Mouse (Mus musculus) retina, embryonic 14.5 days (tissue): Measurements from ENCODE around the gene G3bp1.

Source experiments
- DNase-seq: peaks from one replicate; pipeline ENCODE4 v3.0.0-alpha.2; 2015; ENCODE audit warnings: low spot score

Gene G3bp1

DNA sequence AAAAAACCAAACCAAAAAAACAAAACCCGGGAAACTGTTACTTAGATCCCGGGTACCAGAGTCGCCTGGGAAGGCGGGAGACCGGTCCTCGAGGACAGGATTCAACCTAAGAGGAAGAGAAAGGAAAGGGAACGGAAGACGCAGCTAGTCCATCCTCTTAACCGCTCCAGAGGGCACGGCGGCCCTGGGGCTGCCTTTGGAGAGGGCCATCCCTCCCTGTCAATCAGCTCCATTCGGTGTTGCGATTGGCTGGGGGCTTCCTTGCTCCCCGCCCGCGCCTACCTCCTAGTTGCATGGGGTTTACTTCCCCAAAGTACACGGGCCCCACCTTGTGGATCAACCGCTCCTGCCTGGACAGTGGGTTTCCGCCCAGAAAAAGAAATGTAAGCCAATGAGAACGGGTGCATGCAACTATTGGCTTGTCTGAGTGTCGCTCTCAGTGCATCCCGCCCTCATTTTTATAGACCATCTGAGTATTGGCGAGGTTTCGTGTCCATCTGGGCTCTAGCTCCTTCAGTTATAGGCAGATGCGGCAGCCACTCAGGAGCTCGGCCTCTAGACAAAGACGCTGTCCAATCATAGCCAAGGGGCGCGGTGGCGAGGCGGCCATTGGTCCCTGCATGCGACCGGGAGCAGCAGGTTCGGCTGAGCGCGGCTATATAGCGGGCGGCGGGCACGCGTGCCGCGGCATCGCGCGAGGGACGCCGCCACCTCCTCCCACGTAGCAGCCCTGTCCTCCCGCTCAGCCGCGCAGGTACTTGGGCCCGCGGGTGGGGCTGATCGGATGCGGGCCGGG is at the start of gene G3bp1:
G3bp1 (plus strand) TSS at position 638 of the 796 bp plus-strand sequence.
- peak; percentile 100 for DNase-seq

DNA sequence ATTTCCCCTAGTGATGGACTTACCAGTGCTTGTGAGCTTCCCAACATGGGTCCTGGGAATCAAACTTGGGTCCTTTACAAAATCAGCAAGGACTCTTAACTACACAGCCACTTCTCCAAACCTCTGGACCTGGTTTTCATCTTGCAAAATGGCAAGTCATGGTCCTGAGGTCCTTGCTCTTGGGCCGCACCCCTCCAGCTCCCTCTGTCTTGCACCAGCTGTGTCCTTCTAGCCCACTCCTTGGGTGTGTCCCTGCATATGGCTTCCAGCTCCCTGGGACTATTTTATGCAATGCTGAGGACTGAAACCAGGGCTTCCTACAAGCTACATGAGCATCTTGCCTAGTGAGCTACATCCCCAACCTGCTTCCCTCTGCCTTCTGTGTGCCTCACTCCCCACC is 46.5 kb upstream of the G3bp1 start, which contains the start of gene Sparc:
Sparc (minus strand) TSS at position 206 of the 400 bp plus-strand sequence.
- DNase-seq: no peak

DNA sequence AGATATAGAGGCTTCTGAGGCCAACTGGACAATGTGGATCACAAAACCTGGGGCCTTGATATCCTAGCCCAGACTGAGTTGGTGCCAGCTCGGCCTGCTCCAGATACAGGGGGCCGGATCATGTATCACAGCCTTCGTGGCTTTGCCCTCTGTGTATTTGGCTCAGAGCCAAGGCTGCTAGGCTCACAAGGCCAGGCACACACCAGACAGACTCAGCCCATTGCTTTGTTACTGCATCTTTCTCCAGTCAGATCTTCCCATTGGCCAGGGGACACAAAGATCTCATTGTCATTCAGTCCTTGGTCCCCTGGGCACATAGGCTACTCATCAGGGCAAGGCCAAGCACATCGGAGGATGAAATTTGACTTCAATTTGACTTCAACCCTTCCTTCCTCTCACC is 45.7 kb upstream of the G3bp1 start:
- peak; percentile 57 for DNase-seq

DNA sequence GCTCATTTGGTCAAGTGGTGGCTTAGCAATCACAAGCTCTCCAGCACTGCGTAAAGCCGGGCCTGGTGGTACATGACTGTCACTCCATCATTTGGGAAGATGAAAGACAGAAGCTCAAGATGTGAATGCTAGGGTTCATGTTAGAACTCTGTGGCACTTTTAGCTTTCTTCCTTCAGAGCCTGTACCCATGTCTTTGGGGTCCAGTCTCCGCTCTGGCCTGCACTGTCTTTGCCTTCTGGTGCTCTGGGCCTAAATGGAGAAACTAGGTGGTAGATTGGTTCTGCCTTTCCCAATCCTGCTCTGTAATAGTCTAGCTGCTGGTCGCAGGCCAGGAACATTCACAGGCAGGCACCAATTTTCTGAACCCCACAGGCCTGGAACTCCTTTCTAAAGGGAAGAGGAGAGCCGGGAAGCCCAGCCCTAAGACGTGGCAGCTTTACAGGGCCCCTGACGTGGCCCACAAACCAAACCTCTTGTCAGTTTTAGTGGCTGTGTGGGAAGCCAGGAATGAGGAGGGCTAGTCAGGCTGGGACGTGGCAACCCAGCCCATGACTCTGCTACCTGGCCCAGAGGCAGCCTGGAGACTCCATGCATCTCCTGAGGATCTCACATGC is 44.6 kb upstream of the G3bp1 start:
- no peak for DNase-seq

DNA sequence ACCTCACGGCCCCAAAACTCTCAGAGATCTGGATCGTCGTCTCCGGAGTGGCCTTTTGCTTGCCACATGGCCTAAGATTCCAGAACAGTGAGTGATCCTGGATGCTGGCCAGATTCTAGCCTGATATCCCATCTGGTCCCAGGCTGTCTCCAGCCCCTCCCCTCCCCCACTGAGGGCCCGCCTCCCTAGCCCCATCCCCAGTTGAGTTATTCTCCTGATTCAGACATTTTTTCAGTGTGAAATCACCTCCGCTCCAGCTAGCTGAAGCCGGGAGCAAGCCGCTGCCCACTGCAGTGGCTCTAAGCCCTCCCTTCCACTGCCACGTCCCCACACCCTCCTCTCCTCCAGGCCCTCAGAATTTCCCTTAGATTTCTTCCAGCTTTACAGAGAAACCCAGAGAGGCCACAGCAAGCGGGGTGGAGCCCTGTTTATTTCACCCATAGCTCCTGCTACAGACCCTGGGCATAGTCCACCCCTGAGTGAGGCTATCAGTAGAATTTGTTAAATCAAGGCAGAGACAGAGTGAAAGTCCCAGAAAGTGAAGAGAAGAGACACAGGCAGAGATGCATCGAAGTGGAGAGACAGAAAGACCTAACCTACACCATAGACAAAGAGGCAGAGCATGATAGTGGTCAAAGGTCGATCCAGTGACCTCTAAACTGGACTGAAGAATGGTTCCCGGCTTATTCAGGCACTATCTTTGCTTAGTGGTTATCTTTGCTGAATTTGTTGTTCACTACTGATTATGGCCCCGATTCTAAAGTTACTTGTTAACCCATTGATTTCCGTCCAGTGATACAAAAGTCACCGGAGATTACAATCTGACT is 41.1 kb upstream of the G3bp1 start:
- peak; percentile 61 for DNase-seq

DNA sequence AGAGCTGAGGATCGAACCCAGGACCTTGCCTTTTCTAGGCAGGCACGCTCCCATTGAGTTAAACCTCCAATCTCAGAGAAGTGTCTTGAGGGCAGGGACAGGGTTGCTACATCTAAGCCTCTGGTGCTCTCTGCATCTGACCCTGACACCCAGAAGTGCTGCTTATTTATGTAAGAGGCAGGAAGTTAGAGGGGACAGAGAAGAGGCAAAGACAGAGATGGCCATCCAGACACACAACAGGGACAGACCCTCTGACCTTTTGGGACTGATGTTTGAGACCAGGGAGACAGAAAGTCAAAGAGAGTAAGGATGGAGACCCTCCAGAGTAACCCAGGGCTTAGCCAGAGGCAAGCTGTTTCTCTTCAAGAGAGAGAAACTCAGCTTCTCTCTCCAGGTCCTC is 39.5 kb upstream of the G3bp1 start:
- no peak for DNase-seq

DNA sequence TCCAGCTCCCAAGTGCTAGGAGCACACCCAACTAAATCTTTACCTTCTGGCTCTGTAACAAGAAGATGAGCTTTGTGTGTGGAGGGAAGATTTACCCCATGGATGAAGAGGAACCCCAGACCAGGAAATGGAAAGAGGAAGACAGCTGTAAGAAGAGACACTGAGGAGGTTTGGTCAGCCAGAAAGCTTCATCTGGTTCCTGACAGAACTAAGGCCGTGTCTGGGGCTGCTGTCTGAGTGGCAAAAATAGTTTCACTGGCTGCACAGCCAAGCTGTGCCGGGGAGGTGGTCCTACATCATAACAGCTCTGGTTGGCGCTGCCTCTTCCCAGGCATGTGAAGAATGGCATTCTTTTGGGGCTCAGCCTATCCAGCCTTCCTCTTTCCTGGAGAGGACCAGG is 36.5 kb upstream of the G3bp1 start:
- no peak for DNase-seq

DNA sequence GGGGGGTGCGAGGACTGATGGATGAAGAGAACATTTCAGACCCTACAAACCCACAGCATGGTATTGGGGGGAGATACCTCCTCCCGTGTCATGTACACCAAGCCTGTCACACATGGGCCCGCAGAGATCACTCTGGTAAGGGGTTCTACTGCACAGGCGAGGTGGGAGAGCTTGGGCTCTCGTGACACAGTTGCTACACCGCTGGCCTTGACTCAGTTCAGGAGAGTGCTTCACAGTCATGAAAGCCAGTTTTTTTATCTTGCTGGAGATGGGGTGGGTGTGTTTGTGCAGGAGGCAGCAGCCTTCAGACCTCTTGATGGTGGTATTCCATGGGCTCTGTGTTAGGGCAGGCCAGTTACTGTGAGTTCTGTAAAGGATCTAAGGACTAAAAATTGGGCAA is 33.4 kb upstream of the G3bp1 start:
- no peak for DNase-seq

DNA sequence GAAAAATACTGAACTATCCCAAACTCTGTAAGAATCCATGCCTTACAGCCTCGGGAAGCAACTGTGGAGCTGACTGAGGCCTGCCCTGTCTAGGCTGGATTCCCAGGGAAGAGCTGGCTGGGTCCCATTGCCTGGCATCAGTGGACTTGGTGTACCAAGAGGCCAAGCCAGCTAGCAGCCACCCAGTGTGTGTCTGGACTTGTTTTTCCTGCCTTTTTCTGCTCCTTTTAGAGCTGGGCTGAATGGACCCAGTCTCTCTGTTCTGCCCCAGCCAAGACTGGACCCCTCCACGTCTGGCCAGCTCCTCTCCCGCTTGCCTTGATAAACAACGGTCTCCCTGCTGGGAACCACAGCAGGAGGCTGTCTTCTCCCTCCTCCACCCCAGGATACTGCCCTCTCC is 31.5 kb upstream of the G3bp1 start:
- no peak for DNase-seq

DNA sequence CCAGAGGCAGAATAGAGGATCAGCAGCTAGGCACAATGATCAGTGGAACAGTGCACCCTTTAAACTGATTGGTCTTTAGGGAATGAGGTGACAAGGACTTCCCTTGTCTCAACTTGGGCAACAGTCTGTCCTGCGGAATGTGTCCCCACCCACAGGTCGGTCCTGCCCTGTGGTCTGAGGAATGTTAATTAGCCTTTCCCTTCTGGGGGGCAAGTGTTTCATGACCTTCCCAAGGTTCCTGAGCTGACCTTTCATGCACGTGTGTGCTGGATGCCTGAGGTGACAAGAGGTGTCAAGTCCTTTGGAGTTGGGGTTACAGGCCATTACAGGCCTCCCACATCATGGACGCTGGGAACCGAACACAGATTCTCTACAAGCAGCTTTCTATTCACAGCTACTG is 29.8 kb upstream of the G3bp1 start:
- no peak for DNase-seq

DNA sequence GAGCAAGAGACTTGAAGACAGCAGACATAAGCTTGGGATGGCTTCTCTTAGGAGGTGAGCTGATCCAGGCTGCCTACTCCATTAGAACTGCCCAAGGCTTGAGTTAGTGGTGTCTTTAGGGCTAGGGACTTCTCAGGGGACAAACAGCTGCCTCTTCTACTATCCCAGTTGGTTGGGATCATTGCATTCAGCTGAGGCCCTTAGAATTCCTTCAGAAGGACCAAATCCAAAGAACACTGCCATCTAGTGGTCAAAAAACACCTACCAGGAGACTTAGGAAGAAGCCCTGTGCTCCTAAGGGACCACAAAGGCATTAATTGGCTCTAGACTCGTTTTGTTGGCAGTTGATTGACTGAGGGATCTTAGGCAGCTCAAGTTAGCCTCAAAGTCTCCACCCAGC is 24.7 kb upstream of the G3bp1 start:
- peak; percentile 95 for DNase-seq

DNA sequence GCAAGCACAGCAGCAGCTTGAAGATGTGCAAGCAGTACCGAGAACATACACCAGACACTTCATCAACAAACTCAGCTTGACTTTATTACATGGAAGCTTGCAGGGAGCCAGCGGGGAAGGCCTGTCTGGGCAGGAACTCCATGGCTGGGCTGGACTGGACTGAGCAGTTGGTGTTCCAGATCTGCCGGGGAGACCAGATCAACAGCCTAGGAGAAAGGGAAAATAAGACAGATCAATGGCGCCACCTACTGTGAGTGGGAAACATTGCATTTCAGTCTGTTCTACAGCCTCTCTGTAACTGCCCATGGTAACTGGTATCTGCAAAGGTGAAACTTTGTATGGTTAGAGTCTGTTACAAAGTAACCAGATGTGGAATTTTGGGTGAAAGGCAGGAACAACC is 22.9 kb upstream of the G3bp1 start:
- DNase-seq: peak; percentile 92

DNA sequence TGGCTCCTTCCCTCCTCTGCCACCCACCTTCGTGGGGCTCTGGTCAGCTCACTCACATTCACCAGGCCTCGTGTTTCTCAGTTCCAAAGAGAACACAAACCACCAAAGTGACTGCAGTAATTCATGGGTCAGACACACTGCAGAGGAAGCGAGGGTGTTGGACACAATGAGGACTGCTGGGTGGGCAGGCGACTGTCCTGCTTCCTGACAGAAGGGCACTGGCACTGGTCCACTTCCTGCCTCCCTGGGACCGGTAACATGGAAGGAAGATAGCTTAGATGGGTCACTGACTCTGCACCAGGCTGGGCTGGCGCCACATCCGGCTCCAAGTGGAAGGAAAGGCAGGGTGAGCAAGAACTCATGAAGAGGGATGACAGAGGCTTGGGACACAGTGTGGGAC is 20.0 kb upstream of the G3bp1 start:
- no peak for DNase-seq

DNA sequence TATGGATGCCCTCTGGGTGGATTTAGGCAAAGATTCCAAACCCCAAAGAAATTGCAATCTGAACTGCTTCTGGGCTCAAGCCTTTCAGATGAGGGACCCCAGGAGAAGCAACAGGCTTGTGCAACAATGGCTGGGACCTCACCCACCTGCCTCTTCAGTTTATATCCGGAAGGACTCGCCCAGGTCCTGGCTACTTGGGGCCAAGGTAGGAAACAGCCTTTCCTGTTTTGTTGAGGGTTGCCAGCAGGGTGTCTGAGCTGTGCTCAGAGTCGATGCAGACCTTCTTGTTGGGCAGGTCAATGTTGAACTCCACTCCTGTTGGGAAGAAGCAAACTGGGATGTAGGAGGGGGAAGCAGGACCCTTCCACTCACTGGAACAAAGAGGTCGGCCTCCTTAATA is 19.2 kb upstream of the G3bp1 start:
- DNase-seq: no peak

DNA sequence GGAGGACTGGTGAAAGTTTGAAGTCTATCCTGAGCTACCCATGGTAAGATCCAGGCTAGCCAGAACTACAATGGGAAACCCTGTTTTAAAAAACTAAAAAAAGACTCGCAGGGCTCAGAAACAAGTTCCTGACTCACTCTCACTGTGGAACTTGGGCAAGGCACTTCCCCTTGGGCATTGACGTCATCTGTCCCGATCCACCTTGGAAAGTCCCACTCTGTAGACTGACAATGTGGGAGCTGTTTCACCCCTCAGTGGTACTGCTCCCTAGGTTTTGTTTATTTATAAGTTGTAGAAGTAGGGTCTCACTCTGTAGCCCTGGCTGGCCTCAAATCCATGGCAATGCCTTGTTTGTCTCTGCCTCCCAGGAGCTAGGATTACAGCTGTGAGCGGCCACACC is 15.8 kb upstream of the G3bp1 start:
- no peak for DNase-seq

DNA sequence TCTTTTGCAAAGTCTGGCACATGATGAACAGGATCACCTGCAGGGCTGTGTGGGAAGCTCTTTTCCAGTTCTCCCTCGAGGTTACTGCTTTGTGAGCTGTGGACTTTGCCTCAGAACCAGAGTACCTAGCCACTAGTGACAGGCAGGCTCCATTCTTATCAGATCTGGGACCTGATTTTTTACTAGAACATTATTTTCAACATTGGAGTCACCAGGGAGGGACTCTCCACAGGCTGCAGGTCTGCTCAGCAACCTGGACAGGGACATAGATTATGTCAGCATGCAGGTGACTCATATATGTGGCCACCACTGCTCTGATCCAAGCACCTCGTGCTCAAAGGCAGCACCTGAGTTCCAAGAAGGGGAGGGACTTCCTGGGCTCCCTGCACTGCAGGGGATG is 14.3 kb upstream of the G3bp1 start:
- no peak for DNase-seq

DNA sequence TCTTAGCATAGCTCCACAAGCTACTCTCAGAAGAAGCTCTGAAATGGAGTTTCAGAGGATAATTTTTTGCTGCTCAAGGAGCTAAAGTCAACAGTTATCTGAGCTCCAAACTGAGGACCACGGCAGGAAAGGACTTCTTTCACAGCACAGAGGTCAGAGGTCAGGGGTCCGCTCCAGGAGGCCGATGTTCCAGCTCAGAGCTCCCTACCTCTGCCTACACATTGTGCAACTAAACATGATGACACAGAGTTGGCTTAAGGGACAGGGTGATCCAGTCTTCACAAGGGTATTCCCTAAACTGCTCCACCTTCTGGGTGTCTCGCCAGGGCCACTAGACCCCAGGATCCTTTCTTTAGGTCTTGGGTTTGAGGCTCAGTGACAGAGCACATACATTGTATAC is 11.0 kb upstream of the G3bp1 start:
- no peak for DNase-seq

DNA sequence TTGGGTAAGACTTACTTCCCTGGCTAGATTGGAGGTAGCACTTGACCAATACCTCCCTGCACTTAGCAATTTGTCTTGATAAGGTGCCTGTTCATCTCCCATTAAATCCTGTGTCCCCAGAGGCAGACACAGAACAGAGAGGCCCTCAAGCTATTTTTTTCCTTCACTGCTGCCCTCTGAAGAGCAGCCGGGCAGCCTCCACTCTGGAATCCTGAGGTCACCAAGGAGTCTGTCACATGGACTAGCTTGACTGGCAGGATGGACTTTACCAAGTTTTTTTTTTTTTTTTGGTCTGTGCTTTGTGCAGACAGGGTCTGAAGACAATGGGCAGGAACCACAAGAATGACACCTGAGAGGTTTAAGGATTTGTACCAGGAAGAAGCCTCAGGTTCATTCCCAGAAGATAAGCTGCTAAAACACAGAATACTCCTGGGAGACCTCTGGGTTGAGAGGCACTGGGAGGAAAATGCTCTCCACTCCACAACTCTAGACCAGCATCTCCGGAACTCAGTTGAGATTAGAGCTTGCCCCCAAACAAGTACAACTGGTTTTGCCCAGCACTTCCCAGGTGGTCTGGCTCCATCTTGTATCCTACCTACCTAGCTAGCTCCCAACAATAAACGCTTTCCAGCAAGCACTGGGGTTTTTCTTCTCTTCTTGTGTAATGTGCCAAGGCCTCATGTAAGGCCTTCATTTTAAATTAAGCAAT is 9.5 kb upstream of the G3bp1 start:
- DNase-seq: no peak

DNA sequence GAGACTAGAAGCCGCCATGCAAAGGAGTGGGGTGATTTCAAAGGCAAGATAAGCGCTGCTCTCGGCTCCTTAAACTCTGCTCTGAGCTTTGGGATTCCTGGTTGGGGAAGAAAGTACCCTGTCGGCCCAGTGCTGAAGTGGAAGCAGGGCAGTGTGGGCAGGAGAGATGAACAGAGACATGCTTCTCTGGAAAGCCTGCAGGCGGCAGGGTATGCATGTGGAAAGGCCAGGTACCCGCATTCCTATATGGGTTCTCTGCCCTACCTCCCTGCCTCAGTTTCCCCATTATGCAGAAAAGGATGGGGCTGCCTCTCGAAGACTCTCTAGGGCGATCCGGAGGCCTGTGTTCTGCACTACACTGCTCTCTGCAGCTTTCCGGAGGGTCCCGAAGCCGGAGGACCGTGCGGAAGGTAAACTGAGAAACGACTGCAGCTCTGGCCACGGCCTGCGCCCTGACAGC is 8.9 kb upstream of the G3bp1 start:
- DNase-seq: no peak

DNA sequence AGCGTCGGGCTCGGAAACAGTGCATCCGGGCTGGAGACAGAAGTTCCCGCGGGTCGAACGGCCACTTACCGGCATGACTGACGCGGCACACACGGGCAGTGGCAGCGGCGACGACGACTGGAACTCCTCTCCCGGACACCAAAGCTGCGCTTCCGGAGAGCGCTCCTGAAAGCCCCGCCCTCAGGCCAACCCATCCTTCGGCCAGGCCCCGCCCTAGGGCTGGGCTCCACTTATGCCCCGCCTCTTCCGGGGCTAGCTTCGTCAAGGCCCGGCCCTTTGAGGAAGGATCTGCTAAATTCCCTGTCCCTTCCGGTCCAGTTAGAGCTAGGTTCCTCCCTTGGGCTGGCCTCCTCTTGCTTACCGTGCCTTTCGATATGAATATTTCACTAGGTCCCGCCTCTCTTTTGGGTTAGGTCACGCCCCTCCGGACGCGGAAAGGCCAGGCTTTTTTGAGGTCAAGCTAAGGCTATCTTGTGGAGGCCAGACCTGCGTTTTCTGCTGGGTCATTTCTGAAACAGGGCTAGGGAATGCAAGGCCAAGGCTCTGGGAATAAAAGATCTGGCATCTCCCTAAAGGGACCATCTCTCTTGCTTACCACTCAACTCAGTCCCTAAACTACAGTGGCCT is 8.4 kb upstream of the G3bp1 start, which contains the start of gene Atox1:
Atox1 (minus strand) TSS at position 221 of the 627 bp plus-strand sequence.
- DNase-seq: peak; percentile 97

DNA sequence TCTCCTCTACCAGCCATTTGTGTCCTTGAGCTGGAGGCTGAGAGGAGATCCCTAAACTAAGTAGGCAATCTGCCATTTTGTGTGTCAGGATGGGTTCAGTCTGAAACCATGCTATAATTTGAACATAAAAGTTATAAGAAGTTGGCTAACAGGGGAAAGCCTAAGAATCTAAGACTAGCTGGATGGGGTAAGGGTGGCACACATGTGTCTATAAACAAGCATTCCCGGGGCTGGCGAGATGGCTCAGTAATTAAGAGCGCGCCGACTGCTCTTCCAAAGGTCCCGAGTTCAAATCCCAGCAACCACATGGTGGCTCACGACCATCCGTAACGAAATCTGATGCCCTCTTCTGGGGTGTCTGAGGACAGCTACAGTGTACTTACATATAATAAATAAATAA is 7.3 kb upstream of the G3bp1 start:
- no peak for DNase-seq

DNA sequence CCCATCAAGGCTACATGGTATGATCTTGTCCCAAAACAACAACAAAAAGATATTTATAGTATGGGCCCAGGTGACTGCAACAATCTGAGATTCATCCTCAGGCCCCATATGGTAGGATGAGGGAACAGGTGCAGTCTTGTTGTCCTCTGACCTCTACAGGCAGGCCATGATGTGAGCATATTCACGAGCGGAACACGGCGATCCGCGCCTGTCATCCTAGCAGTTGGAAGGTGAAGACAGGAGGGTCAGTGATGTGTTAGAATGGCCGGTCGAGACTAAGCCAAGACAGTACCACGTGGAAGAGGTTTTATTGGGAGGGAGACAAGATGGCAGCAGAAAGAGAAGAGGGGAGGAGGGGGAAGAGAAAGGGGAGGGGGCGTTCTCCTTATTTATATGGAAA is 4.8 kb upstream of the G3bp1 start:
- DNase-seq: no peak
